Mouse (Mus musculus): Measurements from ENCODE around the gene Tjp2.

GRCm38 (mm10) chr19:24268531-24268930, 43.7 kb upstream of the Tjp2 start:
- TF ChIP-seq CTCF (IDR thresholded peaks at IDR 0.05; ENCODE audit: low read depth, low read length): no peak
- TF ChIP-seq POLR2A (IDR thresholded peaks at IDR 0.05; ENCODE audit: extremely low read depth, insufficient read depth, low read length): no peak

All from liver, adult 2 months (tissue).